Mouse (Mus musculus) CH12.LX (cell line): ENCODE measurements around the gene 5330417H12Rik.

Experiments used
- CHD2 ChIP-seq: IDR thresholded peaks from 2 replicates; pipeline ENCODE4 v1.6.1; 2011; ENCODE audit warnings: low read length, improper control_type of control experiment
- E2F4 ChIP-seq: IDR thresholded peaks from 2 replicates; pipeline ENCODE4 v1.6.1; 2011; ENCODE audit warnings: low read depth, low read length, improper control_type of control experiment; ENCODE audit not compliant: insufficient replicate concordance
- EP300 ChIP-seq: IDR thresholded peaks from 2 replicates; pipeline ENCODE4 v1.6.1; 2011; ENCODE audit warnings: low read length, improper control_type of control experiment

DNA sequence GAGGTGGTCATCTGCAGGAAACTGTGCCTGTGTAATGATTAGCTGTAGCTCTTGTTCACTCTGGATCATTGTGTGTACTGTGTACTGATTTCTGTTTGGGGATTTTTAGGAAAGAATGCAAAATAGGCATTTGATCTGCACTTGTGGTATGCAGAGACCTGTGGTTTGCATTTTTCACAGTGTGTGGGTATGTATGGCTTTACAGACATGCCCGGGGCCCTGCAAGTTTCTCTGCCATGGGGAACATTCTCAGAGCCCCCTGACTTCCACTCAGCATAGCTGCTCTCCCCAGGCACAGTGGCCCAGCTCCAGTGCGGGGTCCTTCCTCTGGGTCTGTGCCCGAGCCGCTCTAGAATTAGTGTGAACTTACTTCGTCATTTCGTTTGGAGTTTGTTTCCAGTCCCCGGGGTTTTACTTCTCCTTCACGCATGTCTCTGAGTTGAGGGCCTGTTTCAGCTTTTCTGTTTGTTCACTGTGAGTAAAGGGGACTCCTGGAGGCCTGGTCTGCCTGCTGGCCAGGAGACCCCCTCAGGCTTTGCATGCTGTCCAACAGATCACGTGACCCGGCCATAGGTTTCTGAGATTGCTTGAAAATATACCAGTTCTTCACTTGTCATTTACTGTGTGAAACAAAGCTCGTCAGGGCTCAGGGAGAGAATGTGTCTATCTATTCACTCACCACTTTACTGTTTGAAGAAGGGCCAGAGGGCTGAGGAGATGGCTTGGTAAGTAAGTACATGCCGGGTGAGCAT, 24.2 kb upstream of the 5330417H12Rik start:
- TF ChIP-seq EP300 (peak; percentile 47; the same call in 1 of the 2 replicates), E2F4 (no peak), CHD2 (no peak; the same call in 1 of the 2 replicates)
